Mouse (Mus musculus): ENCODE measurements around the gene Acsl5. TPM values are rescaled to one million over a fixed set of nuclear protein-coding genes. Genes with fewer than 3 reads are reported as not detected.
A peak's percentile ranks its signal among the peaks of the same experiment; 100 is the strongest.

Gene Acsl5
- total RNA-seq, 2 experiments from 2014 or later, result 34.4 to 34.9 TPM

GRCm38 (mm10) chr19:55322604-55323003 lies 70.9 kb downstream of the Acsl5 start:
- no peak for DNase-seq (ENCODE audit: low spot score in 2 of 2)

- DNase-seq (ENCODE audit: low spot score in 2 of 2), result no peak
These were observed 75.8 kb downstream of the Acsl5 start for GRCm38 (mm10) chr19:55327510-55327909.

GRCm38 (mm10) chr19:55331776-55332175 lies 80.0 kb downstream of the Acsl5 start:
- no peak for DNase-seq (ENCODE audit: low spot score in 2 of 2)

- peak; percentile 67 to 91 for DNase-seq (ENCODE audit: low spot score in 2 of 2)
These were observed 81.0 kb downstream of the Acsl5 start for GRCm38 (mm10) chr19:55332641-55333268.

GRCm38 (mm10) chr19:55335881-55336280 lies 84.1 kb downstream of the Acsl5 start:
- DNase-seq (ENCODE audit: low spot score in 2 of 2), result no peak

GRCm38 (mm10) chr19:55336441-55336840 lies 84.7 kb downstream of the Acsl5 start:
- no peak for DNase-seq (ENCODE audit: low spot score in 2 of 2)

GRCm38 (mm10) chr19:55337066-55337465 lies 85.3 kb downstream of the Acsl5 start:
- DNase-seq (ENCODE audit: low spot score in 2 of 2), result no peak

GRCm38 (mm10) chr19:55337664-55338063 lies 85.9 kb downstream of the Acsl5 start:
- no peak for DNase-seq (ENCODE audit: low spot score in 2 of 2)

- DNase-seq (ENCODE audit: low spot score in 2 of 2), result no peak
These were observed 88.8 kb downstream of the Acsl5 start for GRCm38 (mm10) chr19:55340521-55340920.

- no peak for DNase-seq (ENCODE audit: low spot score in 2 of 2)
These were observed 89.6 kb downstream of the Acsl5 start for GRCm38 (mm10) chr19:55341377-55341776.

GRCm38 (mm10) chr19:55342423-55342822 lies 90.7 kb downstream of the Acsl5 start:
- no peak for DNase-seq (ENCODE audit: low spot score in 2 of 2)

- no peak for DNase-seq (ENCODE audit: low spot score in 2 of 2)
These were observed 91.5 kb downstream of the Acsl5 start for GRCm38 (mm10) chr19:55343274-55343673.

Other genes with a start within 250 kb of the Acsl5 start
- gene Gpam, start 124.7 kb upstream of the Acsl5 start, total RNA-seq (2021), result 10 to 100 TPM; 42.5 to 43.4 TPM
- gene Tectb, start 71.2 kb upstream of the Acsl5 start, total RNA-seq (2021), result under 1 TPM in 1 of 2 experiments, not detected in 1; 0.47 TPM
- under 1 TPM; 0.89 to 0.99 TPM for gene Gucy2g, start 10.7 kb upstream of the Acsl5 start, total RNA-seq (2021)
- gene Zdhhc6, start 64.1 kb downstream of the Acsl5 start, total RNA-seq (2021), result 10 to 100 TPM; 25.1 to 27.0 TPM
- 10 to 100 TPM; 60.2 to 60.5 TPM for gene Vti1a, start 64.4 kb downstream of the Acsl5 start, total RNA-seq (2021)